Mouse (Mus musculus): ENCODE data around the gene Olfr669.
"Not testable (repeated sequence)": the region's sequence is repeated elsewhere in the genome, so short reads cannot be mapped to it uniquely, and the experiment has no call there.

Olfr669 gene

DNA sequence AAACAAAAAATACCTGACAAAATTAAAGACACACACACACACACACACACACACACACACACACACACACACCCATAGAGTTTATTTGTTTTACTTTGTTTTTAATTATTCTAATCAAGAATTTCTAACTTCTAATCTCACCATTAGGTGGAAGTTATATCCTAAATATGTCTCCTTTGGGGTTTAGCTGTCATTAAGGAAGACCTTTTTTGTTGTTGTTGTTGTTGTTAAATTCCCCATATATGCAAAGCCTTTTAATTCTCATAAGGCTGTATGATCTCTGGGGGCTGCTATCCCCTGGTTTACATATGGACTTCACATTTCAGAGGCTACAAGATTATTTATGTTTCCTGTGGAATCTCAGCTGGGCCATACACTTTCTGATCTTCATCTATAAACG lies at the start of gene Olfr669:
TSS of gene Olfr669 (plus strand) at position 301 of the 400 bp plus-strand sequence.
- DNase-seq (ENCODE audit: low spot score in 2 of 2) = no peak

DNA sequence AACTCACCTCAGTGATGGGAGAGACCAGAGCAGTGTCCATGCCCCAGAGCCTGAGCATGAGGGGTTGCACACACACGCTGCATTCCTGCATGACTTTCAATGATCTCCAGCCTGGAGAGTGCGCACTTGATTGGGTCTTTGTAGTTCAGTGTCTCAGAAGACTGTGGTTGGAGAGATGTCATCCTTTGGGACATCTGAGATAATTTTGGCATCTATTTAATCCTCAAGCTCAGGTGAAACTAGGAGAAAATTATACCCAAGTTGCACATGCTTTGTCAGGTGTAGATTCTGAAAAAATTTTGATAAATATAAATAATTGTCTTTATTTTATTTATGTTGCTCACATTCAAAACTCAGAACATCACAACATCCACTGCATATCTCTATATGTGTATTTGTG lies 38.2 kb upstream of the Olfr669 start, which contains the start of gene Olfr666:
TSS of gene Olfr666 (minus strand) at position 101 of the 400 bp plus-strand sequence.
- DNase-seq (ENCODE audit: low spot score in 2 of 2) = no peak

DNA sequence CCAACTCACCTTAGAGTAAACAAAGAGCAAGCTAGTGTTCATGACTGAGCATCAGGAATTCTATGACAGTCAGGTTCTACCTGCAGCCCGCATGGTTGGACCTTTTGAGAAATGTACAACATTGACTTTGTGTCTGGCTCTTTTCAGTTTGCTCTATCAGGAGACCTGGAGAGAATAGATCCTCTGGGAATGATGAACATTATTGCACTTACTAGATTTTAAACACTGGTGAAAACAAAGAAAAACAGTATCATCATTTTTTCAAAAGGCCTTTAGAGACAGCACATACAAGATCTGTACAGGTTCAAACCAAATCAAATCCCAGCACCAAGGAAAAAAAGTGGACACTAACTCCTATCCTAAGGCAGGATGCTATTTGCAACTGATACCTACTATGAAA lies 12.7 kb upstream of the Olfr669 start, which contains the start of gene Olfr667:
TSS of gene Olfr667 (minus strand) at position 101 of the 400 bp plus-strand sequence.
- no peak for DNase-seq (ENCODE audit: low spot score in 2 of 2)

DNA sequence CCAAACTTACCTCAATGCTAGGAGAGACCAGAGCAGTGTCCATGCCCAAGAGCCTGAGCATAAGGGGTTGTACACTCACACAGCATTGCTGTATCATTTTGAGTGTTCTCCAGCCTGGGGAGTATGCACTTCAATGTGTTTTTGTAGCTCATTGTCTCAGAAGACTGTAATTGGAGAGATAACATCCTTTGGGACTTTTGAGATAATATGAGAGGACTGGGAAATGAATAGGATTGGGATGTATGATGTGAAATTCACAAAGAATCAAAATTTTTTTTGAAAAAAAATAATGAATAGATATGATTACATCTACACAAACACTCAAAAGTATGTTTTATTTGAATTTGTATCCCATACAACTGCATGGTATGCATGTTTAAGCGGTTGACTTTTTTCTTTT lies 6.1 kb upstream of the Olfr669 start, which contains the start of gene Olfr668:
TSS of gene Olfr668 (minus strand) at position 101 of the 400 bp plus-strand sequence.
- no peak for DNase-seq (ENCODE audit: low spot score in 2 of 2)

- not testable (repeated sequence) for DNase-seq (ENCODE audit: low spot score in 2 of 2)
These were observed 16.2 kb downstream of the Olfr669 start for GRCm38 (mm10) chr7:104950234-104950633.

DNA sequence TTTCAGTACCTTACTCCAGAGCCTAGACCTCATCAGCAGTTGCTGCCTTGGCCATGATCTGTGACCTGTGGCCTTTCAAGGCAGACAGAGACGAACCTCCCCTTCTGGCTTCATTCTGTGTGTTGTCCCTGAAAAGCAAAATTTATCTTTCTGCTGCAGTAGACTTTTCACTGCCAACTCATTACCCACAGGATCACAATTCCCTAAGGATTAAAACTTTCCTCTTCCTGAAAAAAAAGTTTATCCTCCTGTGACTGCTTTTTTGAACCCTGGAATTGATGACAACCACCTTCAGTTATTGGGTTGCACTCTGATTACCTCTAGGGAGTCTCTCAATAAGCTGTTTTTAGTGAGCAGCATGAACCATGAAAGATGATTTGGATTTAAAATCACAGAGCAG lies 28.5 kb downstream of the Olfr669 start, which contains the start of gene Olfr670:
TSS of gene Olfr670 (minus strand) at position 101 of the 400 bp plus-strand sequence.
- no peak for DNase-seq (ENCODE audit: low spot score in 2 of 2)

DNA sequence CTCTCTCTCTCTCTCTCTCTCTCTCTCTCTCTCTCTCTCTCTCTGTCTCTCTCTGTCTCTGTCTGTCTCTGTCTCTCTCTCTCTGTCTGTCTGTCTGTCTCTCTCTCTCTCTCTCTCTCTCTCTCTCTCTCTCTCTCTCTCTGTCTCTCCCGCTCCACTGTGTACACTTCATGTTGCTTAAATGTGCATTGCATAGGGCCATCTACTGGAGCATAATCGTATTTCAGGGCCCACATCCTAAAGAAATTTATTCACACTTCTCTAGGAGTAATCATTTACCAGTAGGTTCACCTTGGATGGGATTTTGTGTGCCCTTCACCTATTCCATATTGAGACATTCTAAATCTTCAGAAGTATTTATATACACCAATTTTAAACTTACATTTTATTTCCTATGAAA lies 38.5 kb downstream of the Olfr669 start:
- not testable (repeated sequence) for DNase-seq (ENCODE audit: low spot score in 2 of 2)

DNA sequence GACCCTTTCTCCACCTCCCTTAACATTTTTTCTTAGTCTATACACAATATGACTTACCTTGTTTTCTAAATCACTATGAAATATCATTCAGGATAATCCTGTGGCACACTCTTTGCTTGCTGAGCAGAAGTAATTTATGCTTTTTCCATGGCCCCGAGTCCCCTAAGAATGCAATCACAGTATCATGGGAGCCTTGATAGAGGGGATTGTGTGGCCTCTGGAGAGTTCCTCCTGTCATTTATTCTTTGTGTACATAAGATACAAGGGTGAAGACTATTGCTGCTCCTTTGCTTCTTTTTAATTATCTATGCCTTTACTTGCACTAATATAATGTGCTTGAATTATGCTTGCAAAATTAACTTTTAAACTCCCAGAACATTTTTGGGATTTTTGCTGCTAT lies 45.0 kb downstream of the Olfr669 start, which contains the start of gene Olfr671:
TSS of gene Olfr671 (minus strand) at position 101 of the 400 bp plus-strand sequence.
- no peak for DNase-seq (ENCODE audit: low spot score in 2 of 2)
